Mouse (Mus musculus): ENCODE measurements at regions not wholly inside any gene's neighbourhood (a gene's known extent, or its start where the extent isn't known, plus 50 kb on each side); places are given as distances from the start of the nearest gene placed in this dataset.
"Not testable (repeated sequence)": the region's sequence is repeated elsewhere in the genome, so short reads cannot be mapped to it uniquely, and the experiment has no call there.

GRCm38 (mm10) chr12:114757948-114758347, 1214.2 kb downstream of the Adam6a start:
- WGBS, result 92% methylated on average over 1 of the region's 1 CpGs

GRCm38 (mm10) chr12:114764211-114764610, 1220.5 kb downstream of the Adam6a start:
- not testable (repeated sequence) for H3K4me3 ChIP-seq (replicated peaks; ENCODE audit: low read depth, low read length); H3K9ac ChIP-seq (replicated peaks; ENCODE audit: low read length); ATAC-seq (ENCODE audit: low FRiP score, low TSS enrichment); H3K27ac ChIP-seq (replicated peaks; ENCODE audit: low read depth, low read length); DNase-seq; H3K4me1 ChIP-seq (ENCODE audit: control insufficient read depth, insufficient read depth, low read length); H3K4me2 ChIP-seq (ENCODE audit: low read length); H3K36me3 ChIP-seq (ENCODE audit: control insufficient read depth, insufficient read depth, low read length); H3K27me3 ChIP-seq (ENCODE audit: control insufficient read depth, insufficient read depth, low read length)
- whole genome bisulfite sequencing, result 80% methylated on average over 3 of the region's 3 CpGs
- H3K9me3 ChIP-seq (ENCODE audit: control insufficient read depth, low read length), result peaks cover 32% of the 10 kb centered on the region

More at GRCm38 (mm10) chr12:114757948-114758347, 1214.2 kb downstream of the Adam6a start:
- H3K36me3 ChIP-seq (ENCODE audit: control insufficient read depth, insufficient read depth, low read length); ATAC-seq (ENCODE audit: low FRiP score, low TSS enrichment); H3K4me2 ChIP-seq (ENCODE audit: low read length); DNase-seq; H3K4me1 ChIP-seq (ENCODE audit: control insufficient read depth, insufficient read depth, low read length); H3K9ac ChIP-seq (replicated peaks; ENCODE audit: low read length); H3K27ac ChIP-seq (replicated peaks; ENCODE audit: low read depth, low read length); H3K27me3 ChIP-seq (ENCODE audit: control insufficient read depth, insufficient read depth, low read length); H3K4me3 ChIP-seq (replicated peaks; ENCODE audit: low read depth, low read length): not testable (repeated sequence)
- H3K9me3 ChIP-seq (ENCODE audit: control insufficient read depth, low read length), result peaks cover 30% of the 10 kb centered on the region

- ATAC-seq (ENCODE audit: low FRiP score, low TSS enrichment); H3K4me3 ChIP-seq (replicated peaks; ENCODE audit: low read depth, low read length): not testable (repeated sequence)
- peaks cover 67% of the 10 kb centered on the region for H3K9me3 ChIP-seq (ENCODE audit: control insufficient read depth, low read length)
These were observed 1231.7 kb downstream of the Adam6a start for GRCm38 (mm10) chr12:114775414-114775813.

GRCm38 (mm10) chr12:114804422-114804821, 1243.1 kb upstream of the Zfp386 start:
- peaks cover 16% of the 10 kb centered on the region; the same call in 1 of the 2 replicates for H3K9me3 ChIP-seq (ENCODE audit: control insufficient read depth, low read length)
- H3K9ac ChIP-seq (replicated peaks; ENCODE audit: low read length), result no peak overlapping the region
- H3K4me3 ChIP-seq (replicated peaks; ENCODE audit: low read depth, low read length), result no peak overlapping the region
- H3K27ac ChIP-seq (replicated peaks; ENCODE audit: low read depth, low read length), result no peak overlapping the region
- ATAC-seq (ENCODE audit: low FRiP score, low TSS enrichment) (no peak), DNase-seq (no peak)
- no peaks in the 10 kb centered on the region for H3K27me3 ChIP-seq (ENCODE audit: control insufficient read depth, insufficient read depth, low read length)
- no peaks in the 10 kb centered on the region for H3K36me3 ChIP-seq (ENCODE audit: control insufficient read depth, insufficient read depth, low read length)
- H3K4me2 ChIP-seq (ENCODE audit: low read length), result no peak overlapping the region
- no peaks in the 10 kb centered on the region for H3K4me1 ChIP-seq (ENCODE audit: control insufficient read depth, insufficient read depth, low read length)

More at GRCm38 (mm10) chr12:114775414-114775813, 1231.7 kb downstream of the Adam6a start:
- DNase-seq; H3K36me3 ChIP-seq (ENCODE audit: control insufficient read depth, insufficient read depth, low read length); H3K4me1 ChIP-seq (ENCODE audit: control insufficient read depth, insufficient read depth, low read length); H3K27me3 ChIP-seq (ENCODE audit: control insufficient read depth, insufficient read depth, low read length); H3K27ac ChIP-seq (replicated peaks; ENCODE audit: low read depth, low read length); H3K9ac ChIP-seq (replicated peaks; ENCODE audit: low read length); H3K4me2 ChIP-seq (ENCODE audit: low read length): not testable (repeated sequence)
- 76% methylated on average over 2 of the region's 2 CpGs for WGBS

GRCm38 (mm10) chr12:114809186-114809585, 1238.3 kb upstream of the Zfp386 start:
- H3K4me1 ChIP-seq (ENCODE audit: control insufficient read depth, insufficient read depth, low read length), result no peaks in the 10 kb centered on the region
- no peak overlapping the region for H3K4me3 ChIP-seq (replicated peaks; ENCODE audit: low read depth, low read length)
- H3K9ac ChIP-seq (replicated peaks; ENCODE audit: low read length), result no peak overlapping the region
- 79% methylated on average over 1 of the region's 1 CpGs for WGBS
- no peak overlapping the region for H3K27ac ChIP-seq (replicated peaks; ENCODE audit: low read depth, low read length)
- no peak overlapping the region for H3K4me2 ChIP-seq (ENCODE audit: low read length)
- peaks cover 11% of the 10 kb centered on the region for H3K9me3 ChIP-seq (ENCODE audit: control insufficient read depth, low read length)
- DNase-seq (no peak), ATAC-seq (ENCODE audit: low FRiP score, low TSS enrichment) (no peak)
- no peaks in the 10 kb centered on the region for H3K36me3 ChIP-seq (ENCODE audit: control insufficient read depth, insufficient read depth, low read length)
- no peaks in the 10 kb centered on the region for H3K27me3 ChIP-seq (ENCODE audit: control insufficient read depth, insufficient read depth, low read length)

- DNase-seq; ATAC-seq (ENCODE audit: low FRiP score, low TSS enrichment); H3K36me3 ChIP-seq (ENCODE audit: control insufficient read depth, insufficient read depth, low read length); H3K4me1 ChIP-seq (ENCODE audit: control insufficient read depth, insufficient read depth, low read length); H3K4me3 ChIP-seq (replicated peaks; ENCODE audit: low read depth, low read length); H3K9ac ChIP-seq (replicated peaks; ENCODE audit: low read length); H3K4me2 ChIP-seq (ENCODE audit: low read length); H3K27ac ChIP-seq (replicated peaks; ENCODE audit: low read depth, low read length); H3K27me3 ChIP-seq (ENCODE audit: control insufficient read depth, insufficient read depth, low read length): not testable (repeated sequence)
- peaks cover 18% of the 10 kb centered on the region; the same call in 1 of the 2 replicates for H3K9me3 ChIP-seq (ENCODE audit: control insufficient read depth, low read length)
- 56% methylated on average over 1 of the region's 1 CpGs for WGBS
These were observed 1230.7 kb upstream of the Zfp386 start for GRCm38 (mm10) chr12:114816858-114817257.

- DNase-seq, result no peak
- Histone ChIP-seq H3K27me3 (ENCODE audit: control insufficient read depth, insufficient read depth, low read length) (no peaks in the 10 kb centered on the region), H3K4me1 (ENCODE audit: control insufficient read depth, insufficient read depth, low read length) (no peaks in the 10 kb centered on the region), H3K36me3 (ENCODE audit: control insufficient read depth, insufficient read depth, low read length) (no peaks in the 10 kb centered on the region), H3K4me2 (ENCODE audit: low read length) (no peak overlapping the region), H3K9me3 (ENCODE audit: control insufficient read depth, low read length) (peaks cover 36% of the 10 kb centered on the region), H3K4me3 (replicated peaks; ENCODE audit: low read depth, low read length) (no peak overlapping the region), H3K27ac (replicated peaks; ENCODE audit: low read depth, low read length) (no peak overlapping the region), H3K9ac (replicated peaks; ENCODE audit: low read length) (no peak overlapping the region)
- ATAC-seq (ENCODE audit: low FRiP score, low TSS enrichment), result no peak
These were observed 1214.6 kb upstream of the Zfp386 start for GRCm38 (mm10) chr12:114832916-114833315.
